Mouse (Mus musculus) erythroblast, embryonic 14.5 days (primary cell): ENCODE data around the gene Krt13.

Source experiments
- GATA1 ChIP-seq: IDR thresholded peaks from 2 replicates; pipeline ENCODE4 v1.6.1; 2012; ENCODE audit warnings: low read length, inconsistent platforms, mixed read lengths
- TAL1 ChIP-seq: IDR thresholded peaks from 3 replicates; pipeline ENCODE4 v1.6.1; 2012; ENCODE audit warnings: low read length, inconsistent platforms, mixed read lengths

- no peak for TF ChIP-seq GATA1
- no peak for TF ChIP-seq TAL1
Observed at GRCm38 (mm10) chr11:100157908-100158477, 36.6 kb upstream of the Krt13 start.
